ENCODE assay signal across 23 mouse cellular contexts in genomic region chr13:48661561-48661960, GRCm38 (mm10). TPM values are rescaled to one million over a fixed set of nuclear protein-coding genes. Genes with fewer than 3 reads are reported as not detected.
DNase-seq lines count a peak whose midpoint lies in the region; ATAC-seq lines count a peak whose summit lies in the region.
"Had no signal": no experiment of that assay in that cellular context is flagged by ENCODE, and none has a peak within 500 bp of the region (broad histone marks: within the 10 kb centered on the region; RNA-seq: fewer than 3 reads in every experiment).

No protein-coding gene starts in this region.

- H3K9me3 ChIP-seq in liver, embryonic 11.5 days (ENCODE audit: control insufficient read depth, low read length) = no peaks in the 10 kb centered on the region
- H3K9me3 ChIP-seq in embryonic facial prominence, embryonic 11.5 days (replicated peaks; ENCODE audit: control insufficient read depth, low read length) = no peaks in the 10 kb centered on the region
- H3K9me3 ChIP-seq in embryonic facial prominence, embryonic 13.5 days = no peaks in the 10 kb centered on the region
- no peaks in the 10 kb centered on the region for H3K9me3 ChIP-seq in stomach, embryonic 16.5 days (replicated peaks; ENCODE audit: control insufficient read depth, low read length)
- H3K9me3 ChIP-seq in forebrain, embryonic 10.5 days = no peaks in the 10 kb centered on the region
- H3K9me3 ChIP-seq: embryonic facial prominence, embryonic 15.5 days; forebrain, embryonic 15.5 days; heart, embryonic 12.5 days; hindbrain, embryonic 10.5 days; hindbrain, embryonic 15.5 days had no signal

- no peak overlapping the region for H3K27ac ChIP-seq in liver, embryonic 11.5 days (ENCODE audit: low read depth, low read length)
- H3K27ac ChIP-seq in embryonic facial prominence, embryonic 11.5 days (replicated peaks; ENCODE audit: low read depth, low read length) = no peak overlapping the region
- H3K27ac ChIP-seq in embryonic facial prominence, embryonic 13.5 days = no peak overlapping the region
- peak overlapping the region; percentile 88 for H3K27ac ChIP-seq in stomach, embryonic 16.5 days (ENCODE audit: low read length)
- no peak overlapping the region for H3K27ac ChIP-seq in forebrain, embryonic 10.5 days
- H3K27ac ChIP-seq: embryonic facial prominence, embryonic 15.5 days; forebrain, embryonic 15.5 days; heart, adult 2 months; hindbrain, embryonic 10.5 days; hindbrain, embryonic 15.5 days had no signal

- DNase-seq in liver, embryonic 11.5 days (ENCODE audit: low spot score) = no peak
- DNase-seq in liver = no peak
- no peak for DNase-seq in embryonic facial prominence, embryonic 11.5 days (ENCODE audit: low spot score)
- DNase-seq in layer of hippocampus, postnatal 25 days (ENCODE audit: extremely low spot score in 1 of 2, low spot score in 1 of 2) = no peak
- DNase-seq in forebrain, embryonic 10.5 days (ENCODE audit: extremely low spot score, low spot score) = no peak
- DNase-seq: adrenal gland, adult 8-10 months; adrenal gland, postnatal 36 days; cerebellum, adult 2 months; gastrocnemius, postnatal 14 days; heart, adult 2 months had no signal

- H3K36me3 ChIP-seq in liver, embryonic 11.5 days (ENCODE audit: control insufficient read depth, insufficient read depth, low read length) = no peaks in the 10 kb centered on the region
- H3K36me3 ChIP-seq in embryonic facial prominence, embryonic 11.5 days (replicated peaks; ENCODE audit: control insufficient read depth, insufficient read depth, low read depth, low read length) = no peaks in the 10 kb centered on the region
- no peaks in the 10 kb centered on the region for H3K36me3 ChIP-seq in embryonic facial prominence, embryonic 13.5 days
- no peaks in the 10 kb centered on the region for H3K36me3 ChIP-seq in stomach, embryonic 16.5 days (ENCODE audit: control insufficient read depth, insufficient read depth, low read length)
- no peaks in the 10 kb centered on the region for H3K36me3 ChIP-seq in forebrain, embryonic 10.5 days (replicated peaks)
- H3K36me3 ChIP-seq: embryonic facial prominence, embryonic 15.5 days; forebrain, embryonic 15.5 days; heart, embryonic 12.5 days; hindbrain, embryonic 10.5 days; hindbrain, embryonic 15.5 days had no signal

- peak overlapping the region; percentile 17; the same call in 1 of the 2 replicates for H3K4me2 ChIP-seq in liver, embryonic 11.5 days
- H3K4me2 ChIP-seq in embryonic facial prominence, embryonic 11.5 days (ENCODE audit: low read depth, low read length) = peak overlapping the region; percentile 23
- peak overlapping the region; percentile 85; the same call in 1 of the 2 replicates for H3K4me2 ChIP-seq in embryonic facial prominence, embryonic 13.5 days
- peak overlapping the region; percentile 63 for H3K4me2 ChIP-seq in stomach, embryonic 16.5 days (ENCODE audit: low read depth, low read length)
- H3K4me2 ChIP-seq: hindbrain, embryonic 15.5 days had no signal

- ATAC-seq in liver, embryonic 11.5 days (replicated peaks; ENCODE audit: low FRiP score) = no peak
- no peak for ATAC-seq in embryonic facial prominence, embryonic 11.5 days (replicated peaks; ENCODE audit: insufficient number of reproducible peaks, low FRiP score, low TSS enrichment, low read depth)
- ATAC-seq in embryonic facial prominence, embryonic 13.5 days (ENCODE audit: insufficient number of reproducible peaks, insufficient read depth, low FRiP score, low TSS enrichment, low read depth) = no peak
- 0 out of 2 replicates have a peak, but pooled peaks have one; percentile 16 for ATAC-seq in stomach, embryonic 16.5 days (ENCODE audit: insufficient read depth, low FRiP score)
- ATAC-seq: forebrain, embryonic 15.5 days; inflammation-experienced regulatory T-cells, adult 6 months had no signal

- H3K27me3 ChIP-seq in liver, embryonic 11.5 days (replicated peaks; ENCODE audit: control insufficient read depth, insufficient read depth, low read length) = peaks cover 100% of the 10 kb centered on the region
- peaks cover 79% of the 10 kb centered on the region for H3K27me3 ChIP-seq in embryonic facial prominence, embryonic 11.5 days (ENCODE audit: control insufficient read depth, insufficient read depth, low read length)
- H3K27me3 ChIP-seq in embryonic facial prominence, embryonic 13.5 days = peaks cover 100% of the 10 kb centered on the region
- H3K27me3 ChIP-seq in stomach, embryonic 16.5 days (ENCODE audit: control insufficient read depth, insufficient read depth, low read length) = peaks cover 57% of the 10 kb centered on the region
- H3K27me3 ChIP-seq in forebrain, embryonic 10.5 days (ENCODE audit: poor library complexity, severe bottlenecking) = peaks cover 100% of the 10 kb centered on the region

- H3K4me1 ChIP-seq in liver, embryonic 11.5 days (replicated peaks; ENCODE audit: control insufficient read depth, insufficient read depth, low read length) = no peaks in the 10 kb centered on the region
- H3K4me1 ChIP-seq in embryonic facial prominence, embryonic 11.5 days (ENCODE audit: control insufficient read depth, insufficient read depth, low read length) = peaks cover 9% of the 10 kb centered on the region
- peaks cover 55% of the 10 kb centered on the region for H3K4me1 ChIP-seq in embryonic facial prominence, embryonic 13.5 days
- H3K4me1 ChIP-seq in stomach, embryonic 16.5 days (ENCODE audit: control insufficient read depth, insufficient read depth, low read length) = peaks cover 21% of the 10 kb centered on the region; the same call in 1 of the 2 replicates
- peaks cover 48% of the 10 kb centered on the region for H3K4me1 ChIP-seq in forebrain, embryonic 10.5 days

- no peak overlapping the region for H3K9ac ChIP-seq in liver, embryonic 11.5 days (ENCODE audit: low read depth, low read length)
- no peak overlapping the region; the same call in 1 of the 2 replicates for H3K9ac ChIP-seq in embryonic facial prominence, embryonic 11.5 days (replicated peaks; ENCODE audit: low read length)
- no peak overlapping the region for H3K9ac ChIP-seq in embryonic facial prominence, embryonic 13.5 days
- H3K9ac ChIP-seq in stomach, embryonic 16.5 days (ENCODE audit: low read length) = peak overlapping the region; percentile 73
- H3K9ac ChIP-seq: embryonic facial prominence, embryonic 15.5 days; forebrain, embryonic 15.5 days; heart, embryonic 12.5 days; hindbrain, embryonic 15.5 days had no signal

- no peak overlapping the region for H3K4me3 ChIP-seq in liver, embryonic 11.5 days (ENCODE audit: low read depth, low read length)
- peak overlapping the region; percentile 60; the same call in 1 of the 2 replicates for H3K4me3 ChIP-seq in embryonic facial prominence, embryonic 11.5 days (ENCODE audit: low read depth, low read length)
- peak overlapping the region; percentile 57 for H3K4me3 ChIP-seq in embryonic facial prominence, embryonic 13.5 days
- H3K4me3 ChIP-seq in stomach, embryonic 16.5 days (replicated peaks; ENCODE audit: low read length) = peak overlapping the region; percentile 71
- H3K4me3 ChIP-seq in forebrain, embryonic 10.5 days = no peak overlapping the region
- H3K4me3 ChIP-seq: erythroblast, embryonic 14.5 days; heart, adult 2 months; hindbrain, embryonic 15.5 days had no signal

- 14% methylated on average over 1 of the region's 1 CpGs for WGBS in liver, embryonic 11.5 days
- WGBS in embryonic facial prominence, embryonic 11.5 days = 4% methylated on average over 1 of the region's 1 CpGs
- WGBS in embryonic facial prominence, embryonic 13.5 days = 4% methylated on average over 1 of the region's 1 CpGs
- 3% methylated on average over 1 of the region's 1 CpGs for WGBS in stomach, embryonic 16.5 days
- WGBS in forebrain, embryonic 10.5 days = 9% methylated on average over 1 of the region's 1 CpGs

RNA-seq across cellular contexts. Expression of gene Barx1, which starts 1.2 kb away (rescaled TPM):
- 21.2 and 22.3 TPM in 2 replicates for polyA plus RNA-seq in liver, embryonic 11.5 days (2014; fragmentation: Nextera tagmentation; extraction: Ambion mirVana)
- 74.9 and 139 TPM in 2 replicates for polyA plus RNA-seq in embryonic facial prominence, embryonic 11.5 days (2014; fragmentation: Nextera tagmentation; extraction: Ambion mirVana)
- polyA plus RNA-seq in embryonic facial prominence, embryonic 13.5 days (2015; fragmentation: Nextera tagmentation; extraction: Ambion mirVana) = 14.5 and 15.1 TPM in 2 replicates
- polyA plus RNA-seq in stomach, embryonic 16.5 days (2015; fragmentation: Nextera tagmentation; extraction: Ambion mirVana) = 47.1 and 58.4 TPM in 2 replicates
- total RNA-seq in layer of hippocampus, postnatal 25 days (2021) = not detected
- polyA plus RNA-seq in forebrain, embryonic 10.5 days (2016; fragmentation: Nextera tagmentation; extraction: Ambion mirVana) = 0.66 and 1.3 TPM in 2 replicates
- total RNA-seq: adrenal gland, adult 8-10 months; adrenal gland, postnatal 36 days; gastrocnemius, adult 18-20 months; gastrocnemius, postnatal 14 days; heart, adult 2 months; heart, postnatal 25 days had no signal
- polyA plus RNA-seq: cerebellum, adult 2 months; erythroblast, embryonic 14.5 days; forebrain, embryonic 15.5 days; frontal cortex, adult 2 months; gonadal fat pad, adult 2 months; hindbrain, embryonic 15.5 days; inflammation-experienced regulatory T-cells, adult 6 months had no signal

RNA-seq across cellular contexts. Expression of gene Ptpdc1, which starts 36.1 kb away (rescaled TPM):
- 3.4 and 3.8 TPM in 2 replicates for polyA plus RNA-seq in liver, embryonic 11.5 days (2014; fragmentation: Nextera tagmentation; extraction: Ambion mirVana)
- polyA plus RNA-seq in embryonic facial prominence, embryonic 11.5 days (2014; fragmentation: Nextera tagmentation; extraction: Ambion mirVana) = 16.3 and 16.9 TPM in 2 replicates
- 21.2 and 27.2 TPM in 2 replicates for polyA plus RNA-seq in embryonic facial prominence, embryonic 13.5 days (2015; fragmentation: Nextera tagmentation; extraction: Ambion mirVana)
- 8.5 and 9.3 TPM in 2 replicates for polyA plus RNA-seq in stomach, embryonic 16.5 days (2015; fragmentation: Nextera tagmentation; extraction: Ambion mirVana)
- 10 to 100 TPM; 40.2 to 44.1 TPM for total RNA-seq in layer of hippocampus, postnatal 25 days (2021)
- polyA plus RNA-seq in forebrain, embryonic 10.5 days (2016; fragmentation: Nextera tagmentation; extraction: Ambion mirVana) = 7.1 and 8.2 TPM in 2 replicates
- polyA plus RNA-seq: erythroblast, embryonic 14.5 days had no signal

Comparison
In these comparisons a context has a peak if more than half of its experiments do, and no peak if none do; other contexts are left out.
1. H3K4me2 ChIP-seq: peak in every context shown above with its lines; median percentile 85 in embryonic facial prominence, embryonic 13.5 days; 63 in stomach, embryonic 16.5 days; 23 in embryonic facial prominence, embryonic 11.5 days; 17 in liver, embryonic 11.5 days.
2. H3K4me3 ChIP-seq: peak in embryonic facial prominence, embryonic 11.5 days (single experiment), embryonic facial prominence, embryonic 13.5 days (single experiment) and stomach, embryonic 16.5 days (single experiment); none in liver, embryonic 11.5 days (single experiment) and forebrain, embryonic 10.5 days (single experiment).